Mouse (Mus musculus) C2C12 (cell line): ENCODE measurements around the gene Glce.

Source experiments
- CTCF ChIP-seq: IDR thresholded peaks from one replicate; pipeline ENCODE4 v1.5.1; 2011; ENCODE audit not compliant: control insufficient read depth, insufficient read depth, insufficient read length
- MYOD1 ChIP-seq: IDR thresholded peaks from one replicate; pipeline ENCODE4 v1.6.1; 2011; ENCODE audit warnings: low read depth; ENCODE audit not compliant: control insufficient read depth, insufficient read length
- USF1 ChIP-seq: IDR thresholded peaks from one replicate; pipeline ENCODE4 v1.6.1; 2011; ENCODE audit warnings: low read depth, mild to moderate bottlenecking, control low read depth, moderate library complexity

- TF ChIP-seq CTCF (no peak), MYOD1 (no peak), USF1 (no peak)
These were observed 1.8 kb upstream of the Glce start for GRCm38 (mm10) chr9:62124266-62124665.
